Mouse (Mus musculus) cerebellum, adult 2 months (tissue): ENCODE measurements around the gene Uck2.

Source experiments
- CTCF ChIP-seq: fragments of 200-500 bp; IDR thresholded peaks from 2 replicates; pipeline ENCODE4 v1.5.1; 2011; ENCODE audit warnings: low read depth, mild to moderate bottlenecking, control low read depth, low read length, moderate library complexity, borderline replicate concordance; ENCODE audit not compliant: insufficient read depth
- POLR2A ChIP-seq: fragments of 200-500 bp; IDR thresholded peaks from 2 replicates; pipeline ENCODE4 v1.6.1; 2011; ENCODE audit warnings: low read length, control low read depth, borderline replicate concordance; ENCODE audit not compliant: insufficient read depth

DNA sequence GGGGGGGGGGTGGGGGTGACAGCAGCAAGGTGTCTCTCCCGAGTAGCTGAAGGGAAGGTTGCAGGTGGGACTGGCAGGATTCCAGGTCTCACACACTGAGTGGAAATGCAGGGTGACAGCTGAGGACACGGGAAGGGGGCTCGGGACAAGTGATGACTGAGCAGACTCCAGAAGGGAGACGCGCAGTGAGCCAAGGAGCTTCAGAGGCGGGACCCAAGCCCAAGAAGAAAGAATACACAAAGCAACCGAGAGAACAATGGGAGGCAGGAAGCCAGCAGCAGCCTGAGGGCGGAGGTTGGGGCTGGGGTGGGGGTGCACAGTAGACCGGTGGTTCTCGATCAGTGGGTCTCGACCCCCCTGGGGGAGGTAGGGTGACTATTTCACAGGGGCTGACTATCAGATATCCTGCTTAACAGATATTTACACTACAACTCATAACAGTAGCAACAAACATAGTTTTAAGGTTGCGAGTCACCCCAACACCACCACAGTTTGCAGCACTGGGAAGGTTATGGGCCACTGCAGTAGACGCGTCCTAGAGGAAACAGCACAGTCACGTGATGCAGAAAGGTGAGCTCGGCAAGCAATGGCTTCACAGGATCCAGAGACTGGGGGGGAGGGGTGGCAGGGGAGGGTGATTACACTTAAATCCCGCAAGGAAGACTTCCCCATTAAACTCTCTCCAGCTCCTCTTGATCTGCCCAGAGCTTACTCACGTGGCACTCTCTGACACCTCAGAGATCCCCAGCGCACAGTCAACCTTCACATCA lies 14.6 kb downstream of the Uck2 start:
- TF ChIP-seq POLR2A (no peak), CTCF (no peak)
